Mouse (Mus musculus) embryonic fibroblast, embryonic 13.5 days (primary cell): Measurements from ENCODE around the gene Adgra3. TPM values are rescaled to one million over a fixed set of nuclear protein-coding genes. Genes with fewer than 3 reads are reported as not detected.

Source experiments
- H3K27ac ChIP-seq: 2 replicates; pipeline ENCODE4 v1.5.1; 2012; ENCODE audit warnings: low read length, control low read depth, inconsistent platforms; ENCODE audit not compliant: insufficient read depth
- H3K4me1 ChIP-seq: 2 replicates; pipeline ENCODE4 v1.6.1; 2011; ENCODE audit warnings: low read length; ENCODE audit not compliant: control insufficient read depth, insufficient read depth
- H3K4me3 ChIP-seq: 2 replicates; pipeline ENCODE4 v1.5.1; 2011; ENCODE audit warnings: mild to moderate bottlenecking, control low read depth, low read length; ENCODE audit not compliant: insufficient read depth
- CTCF ChIP-seq: IDR thresholded peaks from 2 replicates; pipeline ENCODE4 v1.5.1; 2011; ENCODE audit warnings: mild to moderate bottlenecking, control low read depth, low read length, moderate library complexity, borderline replicate concordance; ENCODE audit not compliant: insufficient read depth
- POLR2A ChIP-seq: IDR thresholded peaks from 2 replicates; pipeline ENCODE4 v1.6.1; 2011; ENCODE audit warnings: low read depth, mild to moderate bottlenecking, control low read depth, low read length, moderate library complexity
- polyA plus RNA-seq: library from polyadenylated mRNA; stranded (reverse); fragments of >200 nt; gene quantifications from 2 replicates; pipeline ENCODE4 v1.2.4, GENCODE M21; 2011; ENCODE audit warnings: low read depth; ENCODE audit not compliant: missing spikeins, insufficient read length

Adgra3 gene
- 44.7 and 53.3 TPM in 2 replicates for polyA plus RNA-seq

GRCm38 (mm10) chr5:50058421-50059286, at the start of gene Adgra3:
TSS of gene Adgra3 (minus strand) at chr5:50059006.
- Histone ChIP-seq H3K4me1 (no peaks in the 10 kb centered on the region; the same call in 1 of the 2 replicates), H3K27ac (peak within 1 kb of the TSS; percentile 50), H3K4me3 (peak within 1 kb of the TSS; percentile 77)
- TF ChIP-seq POLR2A (peak; percentile 73; the same call in 1 of the 2 replicates), CTCF (no peak)

GRCm38 (mm10) chr5:50083441-50083840, 24.6 kb upstream of the Adgra3 start:
- Histone ChIP-seq H3K4me1 (no peaks in the 10 kb centered on the region), H3K27ac (no peak overlapping the region), H3K4me3 (no peak overlapping the region)
- no peak for TF ChIP-seq CTCF

DNA sequence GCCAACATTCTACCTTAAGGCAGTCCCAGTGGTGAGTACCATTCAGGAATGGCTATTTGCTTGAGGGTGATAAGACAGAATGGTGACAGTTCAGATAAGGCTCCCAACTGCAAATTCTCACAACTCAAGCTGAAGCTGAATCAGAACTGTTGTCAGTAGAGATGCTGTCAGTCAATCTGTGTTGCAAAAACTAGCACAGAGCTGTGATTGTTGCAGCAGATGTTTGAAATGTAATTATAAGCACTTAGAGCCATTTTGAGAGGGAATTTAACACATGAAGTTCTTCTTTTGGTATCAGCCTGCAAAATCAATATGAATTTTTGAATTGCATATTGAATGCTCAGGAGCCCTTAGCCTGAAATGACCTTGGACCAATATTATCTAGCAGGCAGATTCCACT, 15.4 kb upstream of the Adgra3 start:
- Histone ChIP-seq H3K4me3 (no peak overlapping the region), H3K27ac (no peak overlapping the region), H3K4me1 (no peaks in the 10 kb centered on the region)
- TF ChIP-seq CTCF, result no peak

GRCm38 (mm10) chr5:50064236-50064635, 5.4 kb upstream of the Adgra3 start:
- no peak overlapping the region for H3K4me3 ChIP-seq
- TF ChIP-seq CTCF, result no peak
- TF ChIP-seq POLR2A, result no peak
- H3K27ac ChIP-seq, result no peak overlapping the region
- no peaks in the 10 kb centered on the region for H3K4me1 ChIP-seq

GRCm38 (mm10) chr5:50059586-50059985, 780 bp upstream of the Adgra3 start:
- Histone ChIP-seq H3K27ac (no peak overlapping the region), H3K4me3 (no peak overlapping the region; the same call in 1 of the 2 replicates), H3K4me1 (no peaks in the 10 kb centered on the region; the same call in 1 of the 2 replicates)
- no peak for TF ChIP-seq CTCF
- no peak for TF ChIP-seq POLR2A

DNA sequence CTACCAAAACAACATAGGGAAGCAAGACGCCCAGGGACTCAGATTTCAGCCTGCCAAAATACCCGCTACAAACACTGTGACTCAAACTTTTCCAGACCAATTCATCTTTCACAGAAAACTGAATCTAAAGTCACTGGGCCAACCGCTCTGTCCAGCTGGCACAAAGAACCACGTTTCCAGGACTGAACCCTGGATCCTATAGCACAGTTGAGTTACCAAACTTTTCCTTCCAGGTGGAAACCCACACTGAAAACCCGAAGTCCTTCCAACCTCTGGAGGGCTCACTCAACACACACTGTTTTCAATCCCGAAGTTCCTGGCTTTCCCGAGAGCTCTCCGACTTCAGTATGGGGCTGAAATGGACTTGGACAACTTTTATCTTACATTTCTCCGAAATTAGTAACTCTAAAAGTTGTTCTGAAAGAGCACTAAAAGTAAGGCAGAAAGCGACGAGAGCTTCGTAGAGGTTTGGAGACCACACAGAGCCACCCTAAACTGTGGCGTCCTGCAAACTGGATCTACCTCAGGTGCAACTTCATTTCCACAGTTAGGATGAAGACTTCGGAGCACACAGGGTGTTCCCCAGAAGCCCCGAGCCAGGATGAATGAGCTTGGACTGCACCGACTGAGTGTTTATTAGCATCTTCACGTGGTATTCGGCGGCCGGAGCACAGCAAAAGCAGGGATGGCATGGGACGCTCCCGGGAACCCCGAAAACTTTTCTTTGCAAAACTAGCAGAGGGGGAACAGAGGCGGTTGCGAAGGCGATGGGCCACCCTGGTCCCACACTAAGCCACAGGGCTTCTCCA, 990 bp downstream of the Adgra3 start:
- TF ChIP-seq POLR2A (no peak), CTCF (no peak)
- Histone ChIP-seq H3K4me1 (no peaks in the 10 kb centered on the region; the same call in 1 of the 2 replicates), H3K27ac (peak overlapping the region; percentile 50), H3K4me3 (peak overlapping the region; percentile 77)

DNA sequence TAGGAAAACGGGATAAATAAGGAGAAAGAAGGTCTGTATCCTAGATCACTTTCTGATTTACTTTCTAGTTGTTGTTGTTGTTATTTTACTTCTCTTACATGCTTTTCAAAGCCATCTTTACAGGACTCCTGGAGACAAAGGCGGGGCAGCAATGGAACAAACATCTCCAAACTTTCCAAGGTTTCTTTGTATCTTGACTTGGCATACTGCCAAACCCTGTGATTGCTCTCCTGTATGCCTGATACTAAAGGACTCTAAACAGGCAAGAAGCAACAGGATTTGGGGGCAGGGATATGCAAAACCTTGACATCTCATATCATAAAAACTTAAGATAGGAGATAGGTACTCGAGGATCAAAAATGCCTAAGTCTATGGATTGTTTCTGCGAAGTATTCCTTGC, 6.3 kb downstream of the Adgra3 start:
- Histone ChIP-seq H3K4me3 (no peak overlapping the region), H3K4me1 (no peaks in the 10 kb centered on the region; the same call in 1 of the 2 replicates), H3K27ac (no peak overlapping the region)
- TF ChIP-seq CTCF, result no peak
- TF ChIP-seq POLR2A, result no peak

DNA sequence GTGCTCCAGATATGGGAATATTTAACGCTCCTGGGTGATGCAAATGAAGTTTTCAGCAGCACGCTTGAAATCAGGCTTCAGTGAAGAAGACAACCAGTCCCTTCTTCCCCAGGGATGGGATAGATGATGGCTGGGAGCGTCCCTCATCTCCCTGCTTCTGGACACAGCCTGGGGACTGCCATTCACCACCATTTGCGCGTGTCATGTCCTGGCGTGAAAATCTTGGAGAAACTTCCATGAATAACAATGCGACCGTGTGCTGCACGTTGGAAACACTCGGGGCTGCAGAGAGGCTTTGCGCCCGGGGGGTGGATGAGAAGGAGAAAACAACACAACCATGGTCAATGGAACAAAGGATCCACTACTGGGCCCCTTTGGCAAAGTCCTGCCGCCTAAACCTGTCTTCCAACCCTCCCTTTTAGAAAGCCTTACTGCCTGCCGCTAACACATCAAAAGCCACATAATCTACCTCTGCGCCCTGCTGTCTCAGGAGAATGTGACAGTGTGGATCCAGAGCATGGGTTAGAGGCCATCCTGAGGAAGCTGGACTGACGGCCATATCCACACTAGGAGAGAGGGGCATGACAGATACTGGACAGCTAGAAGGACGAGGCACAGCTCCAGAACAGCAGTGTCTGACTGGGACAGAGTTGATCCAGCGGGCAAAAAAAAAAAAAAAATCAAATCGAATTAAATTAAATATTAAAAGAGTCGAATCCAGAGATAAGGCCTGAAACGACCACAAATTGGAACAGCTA, 8.0 kb downstream of the Adgra3 start:
- H3K4me1 ChIP-seq, result no peaks in the 10 kb centered on the region
- TF ChIP-seq CTCF (no peak), POLR2A (no peak)

GRCm38 (mm10) chr5:50050037-50050436, 8.8 kb downstream of the Adgra3 start:
- TF ChIP-seq CTCF (no peak), POLR2A (no peak)
- H3K4me1 ChIP-seq, result no peaks in the 10 kb centered on the region
- no peak overlapping the region for H3K4me3 ChIP-seq
- no peak overlapping the region for H3K27ac ChIP-seq

More for the DNA sequence above, 8.0 kb downstream of the Adgra3 start:
- Histone ChIP-seq H3K4me3 (no peak overlapping the region), H3K27ac (no peak overlapping the region)
